Mouse (Mus musculus) liver, postnatal 0 days (tissue): ENCODE results near the gene Vwa3b.

Experiments
- CTCF ChIP-seq: sonication (generic); IDR thresholded peaks from 2 replicates; pipeline ENCODE4 v1.5.1; 2016; ENCODE audit warnings: antibody characterized with exemption, low read depth
- EP300 ChIP-seq: IDR thresholded peaks from 2 replicates; pipeline ENCODE4 v1.6.1; 2016; ENCODE audit warnings: antibody characterized with exemption, low read depth, mild to moderate bottlenecking

DNA sequence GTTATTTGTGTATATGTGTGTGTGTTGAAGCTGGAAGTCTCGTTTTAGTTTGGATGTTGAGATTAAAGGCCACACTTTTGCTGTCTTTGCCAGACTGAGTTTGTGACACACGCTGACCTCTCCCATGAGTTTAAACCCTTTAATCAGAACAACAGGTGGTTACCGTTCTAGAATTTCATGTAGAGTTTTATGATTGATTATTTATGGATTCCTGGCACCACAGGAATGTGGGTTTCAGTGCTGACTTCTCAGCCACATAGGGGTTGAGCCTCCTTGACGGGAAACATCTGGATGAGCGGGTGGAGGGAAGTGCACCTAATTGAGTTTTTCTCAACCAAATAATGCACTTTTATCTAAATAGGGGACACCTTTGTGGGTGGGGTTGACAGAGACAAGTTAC is 19.1 kb downstream of the Vwa3b start:
- no peak for TF ChIP-seq CTCF
- no peak for TF ChIP-seq EP300
